Mouse (Mus musculus) layer of hippocampus, adult 9-11 months (tissue): ENCODE measurements around the gene Tasp1.
A peak's percentile ranks its signal among the peaks of the same experiment; 100 is the strongest.
"Not testable (repeated sequence)": the region's sequence is repeated elsewhere in the genome, so short reads cannot be mapped to it uniquely, and the experiment has no call there.

Source experiments
- DNase-seq: peaks from one replicate; pipeline ENCODE4 v3.0.0; 2022

Gene Tasp1

GRCm38 (mm10) chr2:140051607-140052126, 14.9 kb downstream of the Tasp1 start:
- DNase-seq, result no peak

- no peak for DNase-seq
These were observed 24.0 kb downstream of the Tasp1 start for GRCm38 (mm10) chr2:140042522-140043131.

GRCm38 (mm10) chr2:140042081-140042480, 24.5 kb downstream of the Tasp1 start:
- no peak for DNase-seq

GRCm38 (mm10) chr2:140037459-140037858, 29.1 kb downstream of the Tasp1 start:
- DNase-seq, result no peak

- DNase-seq, result no peak
These were observed 29.8 kb downstream of the Tasp1 start for GRCm38 (mm10) chr2:140036854-140037253.

GRCm38 (mm10) chr2:140024937-140025336, 41.7 kb downstream of the Tasp1 start:
- no peak for DNase-seq

- DNase-seq, result no peak
These were observed 59.2 kb downstream of the Tasp1 start for GRCm38 (mm10) chr2:140007406-140007805.

- no peak for DNase-seq
These were observed 68.4 kb downstream of the Tasp1 start for GRCm38 (mm10) chr2:139998170-139998569.

GRCm38 (mm10) chr2:139989907-139990306, 76.7 kb downstream of the Tasp1 start:
- DNase-seq, result not testable (repeated sequence)

GRCm38 (mm10) chr2:139967451-139967850, 99.2 kb downstream of the Tasp1 start:
- DNase-seq, result no peak

GRCm38 (mm10) chr2:139966288-139966687, 100.3 kb downstream of the Tasp1 start:
- no peak for DNase-seq

GRCm38 (mm10) chr2:139948843-139949242, 117.8 kb downstream of the Tasp1 start:
- no peak for DNase-seq

- DNase-seq, result no peak
These were observed 129.0 kb downstream of the Tasp1 start for GRCm38 (mm10) chr2:139937581-139937980.

- no peak for DNase-seq
These were observed 132.0 kb downstream of the Tasp1 start for GRCm38 (mm10) chr2:139934577-139934976.

- no peak for DNase-seq
These were observed 132.5 kb downstream of the Tasp1 start for GRCm38 (mm10) chr2:139934033-139934572.

GRCm38 (mm10) chr2:139932211-139932610, 134.4 kb downstream of the Tasp1 start:
- no peak for DNase-seq

GRCm38 (mm10) chr2:139924937-139925336, 141.7 kb downstream of the Tasp1 start:
- DNase-seq, result no peak

GRCm38 (mm10) chr2:139921395-139921794, 145.2 kb downstream of the Tasp1 start:
- DNase-seq, result not testable (repeated sequence)

- DNase-seq, result no peak
These were observed 146.8 kb downstream of the Tasp1 start for GRCm38 (mm10) chr2:139919757-139920156.

- no peak for DNase-seq
These were observed 160.0 kb downstream of the Tasp1 start for GRCm38 (mm10) chr2:139906441-139907157.

- DNase-seq, result no peak
These were observed 175.1 kb downstream of the Tasp1 start for GRCm38 (mm10) chr2:139891405-139892089.

- DNase-seq, result no peak
These were observed 182.4 kb downstream of the Tasp1 start for GRCm38 (mm10) chr2:139884264-139884637.

- peak; percentile 67 for DNase-seq
These were observed 182.9 kb downstream of the Tasp1 start for GRCm38 (mm10) chr2:139883581-139884263.
